26 mouse cellular contexts compared by ENCODE assay signal in genomic region chr8:91460965-91461364, GRCm38 (mm10).
DNase-seq lines count a peak whose midpoint lies in the region; ATAC-seq and TF ChIP-seq lines count a peak whose summit lies in the region.
"Had no signal": no experiment of that assay in that cellular context is flagged by ENCODE, and none has a peak within 500 bp of the region (broad histone marks: within the 10 kb centered on the region; RNA-seq: fewer than 3 reads in every experiment).

No protein-coding gene starts in this region.

- no peak overlapping the region for H3K9ac ChIP-seq in liver, embryonic 13.5 days
- H3K9ac ChIP-seq in liver, postnatal 0 days (replicated peaks): no peak overlapping the region
- H3K9ac ChIP-seq: embryonic facial prominence, embryonic 15.5 days; forebrain, embryonic 12.5 days; forebrain, postnatal 0 days; heart, embryonic 15.5 days; hindbrain, embryonic 13.5 days; lung, embryonic 14.5 days; neural tube, embryonic 15.5 days had no signal

- H3K27me3 ChIP-seq in liver, embryonic 13.5 days: no peaks in the 10 kb centered on the region
- no peaks in the 10 kb centered on the region for H3K27me3 ChIP-seq in liver, postnatal 0 days (ENCODE audit: insufficient read depth, low read length)
- H3K27me3 ChIP-seq: embryonic facial prominence, embryonic 15.5 days; forebrain, embryonic 12.5 days; heart, embryonic 15.5 days; hindbrain, embryonic 13.5 days; neural tube, embryonic 15.5 days had no signal

- no peak overlapping the region; the same call in 1 of the 2 replicates for H3K27ac ChIP-seq in liver, embryonic 13.5 days
- no peak overlapping the region for H3K27ac ChIP-seq in liver, postnatal 0 days (ENCODE audit: low read depth)
- H3K27ac ChIP-seq: embryonic facial prominence, embryonic 10.5 days; embryonic facial prominence, embryonic 15.5 days; forebrain, embryonic 12.5 days; heart, embryonic 15.5 days; hindbrain, embryonic 13.5 days; kidney, postnatal 0 days; neural tube, embryonic 15.5 days had no signal

- no peak for TF ChIP-seq CTCF in liver, postnatal 0 days (IDR thresholded peaks at IDR 0.05; ENCODE audit: low read depth)

- peaks cover 13% of the 10 kb centered on the region for H3K4me1 ChIP-seq in liver, embryonic 13.5 days (replicated peaks)
- H3K4me1 ChIP-seq in liver, postnatal 0 days (ENCODE audit: insufficient read depth): 0 out of 2 replicates have a peak, but pooled peaks cover 3% of the 10 kb centered on the region
- H3K4me1 ChIP-seq: embryonic facial prominence, embryonic 10.5 days; embryonic facial prominence, embryonic 15.5 days; forebrain, embryonic 12.5 days; hindbrain, embryonic 13.5 days; neural tube, embryonic 15.5 days had no signal

- no peak for TF ChIP-seq EP300 in liver, postnatal 0 days (IDR thresholded peaks at IDR 0.05; ENCODE audit: low read depth)

- WGBS in liver, embryonic 13.5 days (ENCODE audit: insufficient replicate concordance): 43% methylated on average over 6 of the region's 6 CpGs
- 47% methylated on average over 6 of the region's 6 CpGs for WGBS in liver, postnatal 0 days (ENCODE audit: insufficient replicate concordance)

- no peaks in the 10 kb centered on the region for H3K9me3 ChIP-seq in liver, embryonic 13.5 days (replicated peaks)
- no peaks in the 10 kb centered on the region for H3K9me3 ChIP-seq in liver, postnatal 0 days (ENCODE audit: low read length)
- H3K9me3 ChIP-seq: embryonic facial prominence, embryonic 10.5 days; embryonic facial prominence, embryonic 15.5 days; forebrain, embryonic 12.5 days; heart, embryonic 15.5 days; hindbrain, embryonic 13.5 days; neural tube, embryonic 15.5 days had no signal

- DNase-seq in thymus, postnatal 14 days: peak; percentile 17
- no peak for DNase-seq in thymus, postnatal 0 days (ENCODE audit: low spot score)
- DNase-seq in liver, embryonic 13.5 days: no peak
- no peak for DNase-seq in liver, postnatal 0 days
- DNase-seq: adrenal gland, postnatal 25 days; B cell, adult 2 months; cerebellum, adult 18-20 months; cerebellum, postnatal 25 days; forebrain, postnatal 0 days; kidney, adult 8-10 months; kidney, postnatal 4 days; left cerebral cortex, postnatal 4 days; lung, embryonic 14.5 days; midbrain, embryonic 14.5 days; right cerebral cortex, adult 18-20 months; spleen, adult 18-20 months had no signal

- H3K36me3 ChIP-seq in liver, embryonic 13.5 days: no peaks in the 10 kb centered on the region
- no peaks in the 10 kb centered on the region; the same call in 1 of the 2 replicates for H3K36me3 ChIP-seq in liver, postnatal 0 days (replicated peaks; ENCODE audit: insufficient read depth, low read length)
- H3K36me3 ChIP-seq: embryonic facial prominence, embryonic 10.5 days; embryonic facial prominence, embryonic 15.5 days; forebrain, embryonic 12.5 days; heart, embryonic 15.5 days; hindbrain, embryonic 13.5 days; neural tube, embryonic 15.5 days had no signal

- peak; percentile 97 for ATAC-seq in liver, embryonic 13.5 days (ENCODE audit: low read depth)
- peak; percentile 53 for ATAC-seq in liver, postnatal 0 days
- ATAC-seq in megakaryocyte, adult 5-6 weeks (ENCODE audit: poor library complexity, severe bottlenecking): no peak
- no peak for ATAC-seq in monocyte, adult 5-6 weeks (replicated peaks; ENCODE audit: insufficient number of reproducible peaks, low FRiP score, low TSS enrichment, poor library complexity, severe bottlenecking)
- ATAC-seq: forebrain, postnatal 0 days; intestine, embryonic 16.5 days had no signal

- H3K4me2 ChIP-seq in liver, embryonic 13.5 days: peak overlapping the region; percentile 29; the same call in 1 of the 2 replicates
- peak overlapping the region; percentile 51 for H3K4me2 ChIP-seq in liver, postnatal 0 days (ENCODE audit: low read depth, low read length)
- H3K4me2 ChIP-seq: embryonic facial prominence, embryonic 15.5 days; forebrain, embryonic 12.5 days; heart, embryonic 15.5 days; hindbrain, embryonic 13.5 days; lung, embryonic 14.5 days; neural tube, embryonic 15.5 days had no signal

- no peak overlapping the region for H3K4me3 ChIP-seq in liver, embryonic 13.5 days (replicated peaks)
- H3K4me3 ChIP-seq in liver, postnatal 0 days (ENCODE audit: low read depth, low read length): no peak overlapping the region
- H3K4me3 ChIP-seq: embryonic facial prominence, embryonic 10.5 days; embryonic facial prominence, embryonic 15.5 days; forebrain, embryonic 12.5 days; heart, embryonic 15.5 days; hindbrain, embryonic 13.5 days; neural tube, embryonic 15.5 days had no signal

Comparison
In these comparisons a context has a peak if more than half of its experiments do, and no peak if none do; other contexts are left out.
1. ATAC-seq: peak in liver, embryonic 13.5 days (single experiment) and liver, postnatal 0 days (single experiment); none in megakaryocyte, adult 5-6 weeks (single experiment) and monocyte, adult 5-6 weeks (single experiment).